Mouse (Mus musculus): ENCODE measurements around the gene Rbms3. TPM values are rescaled to one million over a fixed set of nuclear protein-coding genes. Genes with fewer than 3 reads are reported as not detected.

The Rbms3 gene
- polyA plus RNA-seq, 1 experiment = 5.3 TPM

DNA sequence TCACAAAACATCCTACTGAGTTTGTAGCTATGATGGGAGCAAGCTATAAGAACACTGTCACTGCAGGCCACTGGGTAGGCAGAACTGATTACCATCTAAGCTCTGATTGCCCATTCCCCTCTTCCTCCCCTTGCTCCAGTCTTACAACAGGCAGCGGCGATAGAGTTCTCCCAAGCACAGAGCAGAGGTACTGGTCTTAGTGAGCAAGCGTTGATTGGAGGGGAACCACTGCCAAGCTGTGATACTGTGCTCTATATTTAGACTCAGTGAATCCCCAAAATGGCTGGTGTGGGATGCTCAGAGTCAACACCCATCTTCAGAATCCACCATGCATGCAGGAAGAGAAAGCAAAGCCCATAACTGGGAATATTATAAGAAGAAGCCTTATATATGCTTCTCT is 662.4 kb downstream of the Rbms3 start:
- Histone ChIP-seq H3K4me3 (ENCODE audit: insufficient read depth, low read length) (no peak overlapping the region), H3K4me1 (ENCODE audit: control insufficient read depth, insufficient read depth, low read length) (no peaks in the 10 kb centered on the region), H3K27ac (ENCODE audit: insufficient read depth, low read length) (no peak overlapping the region)
- TF ChIP-seq POLR2A (IDR thresholded peaks at IDR 0.05; ENCODE audit: extremely low read depth, insufficient read depth, low read length) (no peak), CTCF (IDR thresholded peaks at IDR 0.05; ENCODE audit: extremely low read depth, insufficient read depth, low read length) (no peak)

DNA sequence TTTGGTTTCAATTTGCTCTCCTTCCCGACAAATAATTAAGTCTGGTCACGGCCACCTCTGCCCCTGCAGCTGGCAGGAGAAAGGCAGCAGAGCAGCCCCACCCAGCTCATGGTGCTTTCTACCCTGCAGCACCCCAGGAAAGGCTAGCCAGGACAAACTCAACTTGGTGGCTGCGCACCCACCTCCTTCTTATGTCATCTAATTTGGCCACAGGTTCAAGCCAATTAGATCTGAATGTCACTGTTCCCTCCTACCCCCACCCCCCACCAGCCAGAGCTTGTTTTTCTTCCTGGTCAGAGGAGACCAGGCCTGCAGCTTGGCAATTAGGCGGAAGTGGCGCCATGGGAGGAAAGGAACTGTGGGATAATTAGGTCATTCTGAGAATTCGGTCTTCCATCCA is 664.0 kb downstream of the Rbms3 start:
- Histone ChIP-seq H3K4me1 (ENCODE audit: control insufficient read depth, insufficient read depth, low read length) (no peaks in the 10 kb centered on the region), H3K27ac (ENCODE audit: insufficient read depth, low read length) (no peak overlapping the region), H3K4me3 (ENCODE audit: insufficient read depth, low read length) (no peak overlapping the region)
- TF ChIP-seq POLR2A (IDR thresholded peaks at IDR 0.05; ENCODE audit: extremely low read depth, insufficient read depth, low read length) = no peak
- no peak for TF ChIP-seq CTCF (IDR thresholded peaks at IDR 0.05; ENCODE audit: extremely low read depth, insufficient read depth, low read length)

DNA sequence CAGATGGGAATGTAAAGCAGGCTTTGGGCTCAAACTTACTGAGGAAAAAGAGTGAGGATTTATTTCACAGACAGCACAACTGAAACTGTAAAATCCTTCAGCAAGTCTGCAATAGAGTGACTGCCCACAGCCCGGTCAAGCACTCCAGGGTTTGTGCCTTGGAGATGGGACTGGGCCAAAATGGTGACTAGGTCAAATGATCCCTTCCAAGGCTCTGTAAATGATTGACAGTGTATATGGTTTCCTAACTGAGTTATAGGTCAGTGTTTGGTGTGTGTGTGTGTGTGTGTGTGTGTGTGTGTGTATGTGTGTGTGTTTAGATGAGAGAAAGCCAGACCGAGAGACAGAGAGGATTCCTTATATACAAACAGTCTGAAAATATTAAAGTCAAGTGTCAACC is 673.6 kb downstream of the Rbms3 start:
- no peak overlapping the region for H3K4me3 ChIP-seq (ENCODE audit: insufficient read depth, low read length)
- TF ChIP-seq POLR2A (IDR thresholded peaks at IDR 0.05; ENCODE audit: extremely low read depth, insufficient read depth, low read length) (no peak), CTCF (IDR thresholded peaks at IDR 0.05; ENCODE audit: extremely low read depth, insufficient read depth, low read length) (no peak)
- H3K4me1 ChIP-seq (ENCODE audit: control insufficient read depth, insufficient read depth, low read length) = no peaks in the 10 kb centered on the region
- no peak overlapping the region for H3K27ac ChIP-seq (ENCODE audit: insufficient read depth, low read length)

DNA sequence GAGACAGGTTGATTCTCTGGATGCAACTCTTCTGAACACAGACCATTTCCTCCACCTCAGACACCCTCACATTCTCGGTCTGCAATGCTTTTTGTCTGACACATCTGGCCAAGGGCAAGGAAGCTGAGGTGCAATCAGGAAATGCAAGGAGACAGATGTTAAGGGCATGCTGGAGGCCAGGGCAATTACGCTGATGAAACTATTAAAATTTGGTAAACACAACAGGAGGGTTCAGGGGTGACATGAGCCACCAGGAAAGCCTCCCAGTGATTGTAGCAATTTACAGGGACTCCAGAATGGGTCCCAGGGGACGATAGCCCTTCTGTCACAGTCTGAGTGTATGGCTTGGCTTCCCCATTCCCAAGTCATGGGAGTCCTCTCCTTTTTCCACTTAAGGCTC is 681.5 kb downstream of the Rbms3 start:
- no peak overlapping the region for H3K4me3 ChIP-seq (ENCODE audit: insufficient read depth, low read length)
- no peaks in the 10 kb centered on the region for H3K4me1 ChIP-seq (ENCODE audit: control insufficient read depth, insufficient read depth, low read length)
- no peak for TF ChIP-seq POLR2A (IDR thresholded peaks at IDR 0.05; ENCODE audit: extremely low read depth, insufficient read depth, low read length)
- no peak for TF ChIP-seq CTCF (IDR thresholded peaks at IDR 0.05; ENCODE audit: extremely low read depth, insufficient read depth, low read length)
- no peak overlapping the region for H3K27ac ChIP-seq (ENCODE audit: insufficient read depth, low read length)

DNA sequence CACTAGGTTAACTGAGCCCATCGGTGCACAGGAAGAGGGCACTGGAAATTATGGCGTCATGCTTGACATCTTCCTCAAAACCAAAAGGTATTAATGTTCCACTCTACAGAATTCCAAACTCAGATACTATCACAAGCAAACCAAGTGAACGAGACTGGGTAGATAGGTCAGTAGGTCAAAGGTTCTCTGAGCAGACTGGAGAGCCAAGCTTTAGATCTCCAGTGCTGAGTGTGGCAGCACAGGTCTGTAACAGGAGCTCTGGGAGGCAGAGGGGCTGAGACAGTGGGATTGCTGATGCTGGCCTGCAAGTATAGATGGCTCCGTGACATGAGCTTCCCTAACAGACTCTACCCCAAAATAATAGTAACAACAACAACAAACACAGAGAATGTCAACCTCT is 682.3 kb downstream of the Rbms3 start:
- H3K4me3 ChIP-seq (ENCODE audit: insufficient read depth, low read length) = no peak overlapping the region
- H3K27ac ChIP-seq (ENCODE audit: insufficient read depth, low read length) = no peak overlapping the region
- no peak for TF ChIP-seq POLR2A (IDR thresholded peaks at IDR 0.05; ENCODE audit: extremely low read depth, insufficient read depth, low read length)
- no peak for TF ChIP-seq CTCF (IDR thresholded peaks at IDR 0.05; ENCODE audit: extremely low read depth, insufficient read depth, low read length)
- no peaks in the 10 kb centered on the region for H3K4me1 ChIP-seq (ENCODE audit: control insufficient read depth, insufficient read depth, low read length)

DNA sequence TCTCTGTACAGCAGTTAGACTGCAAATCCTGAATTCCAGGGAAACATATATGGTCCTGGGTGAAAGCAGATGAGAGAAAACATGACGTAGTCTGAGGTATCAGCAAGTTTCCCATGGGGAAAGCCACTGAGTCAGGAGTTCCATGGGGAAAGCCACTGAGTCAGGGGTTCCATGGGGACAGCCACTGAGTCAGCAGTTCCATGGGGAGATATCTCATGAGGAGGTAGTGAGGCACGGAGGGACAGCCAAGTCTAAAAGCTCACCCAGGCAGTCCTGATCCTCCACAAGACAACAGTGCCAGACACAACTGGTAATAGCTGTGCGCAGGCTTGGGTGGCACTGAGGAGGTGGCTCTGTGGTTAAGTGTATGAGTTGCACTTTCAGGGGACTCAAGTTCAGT is 682.9 kb downstream of the Rbms3 start:
- TF ChIP-seq CTCF (IDR thresholded peaks at IDR 0.05; ENCODE audit: extremely low read depth, insufficient read depth, low read length) (no peak), POLR2A (IDR thresholded peaks at IDR 0.05; ENCODE audit: extremely low read depth, insufficient read depth, low read length) (no peak)
- no peak overlapping the region for H3K4me3 ChIP-seq (ENCODE audit: insufficient read depth, low read length)
- no peak overlapping the region for H3K27ac ChIP-seq (ENCODE audit: insufficient read depth, low read length)

DNA sequence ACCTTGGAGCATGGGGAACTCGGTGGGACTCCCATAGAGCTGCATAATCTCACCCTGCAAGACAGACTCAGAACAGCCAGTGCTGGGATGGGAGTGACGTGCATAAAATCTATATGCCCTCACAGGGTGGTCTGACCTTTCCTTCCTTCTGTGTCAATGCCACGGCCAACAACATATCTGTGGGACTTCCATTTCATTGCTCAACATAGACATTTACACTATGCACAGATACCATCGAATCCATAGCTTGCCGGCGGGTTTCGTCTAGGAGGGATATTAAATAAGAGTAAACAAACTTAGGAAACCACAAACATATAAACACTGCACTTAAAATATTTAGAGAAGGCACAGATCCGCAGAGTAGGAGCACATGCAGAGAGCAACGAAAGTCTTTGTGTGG is 684.0 kb downstream of the Rbms3 start:
- no peak overlapping the region for H3K4me3 ChIP-seq (ENCODE audit: insufficient read depth, low read length)
- H3K4me1 ChIP-seq (ENCODE audit: control insufficient read depth, insufficient read depth, low read length) = no peaks in the 10 kb centered on the region
- no peak for TF ChIP-seq CTCF (IDR thresholded peaks at IDR 0.05; ENCODE audit: extremely low read depth, insufficient read depth, low read length)
- no peak overlapping the region for H3K27ac ChIP-seq (ENCODE audit: insufficient read depth, low read length)

More for the DNA sequence above, 682.9 kb downstream of the Rbms3 start:
- no peaks in the 10 kb centered on the region for H3K4me1 ChIP-seq (ENCODE audit: control insufficient read depth, insufficient read depth, low read length)

DNA sequence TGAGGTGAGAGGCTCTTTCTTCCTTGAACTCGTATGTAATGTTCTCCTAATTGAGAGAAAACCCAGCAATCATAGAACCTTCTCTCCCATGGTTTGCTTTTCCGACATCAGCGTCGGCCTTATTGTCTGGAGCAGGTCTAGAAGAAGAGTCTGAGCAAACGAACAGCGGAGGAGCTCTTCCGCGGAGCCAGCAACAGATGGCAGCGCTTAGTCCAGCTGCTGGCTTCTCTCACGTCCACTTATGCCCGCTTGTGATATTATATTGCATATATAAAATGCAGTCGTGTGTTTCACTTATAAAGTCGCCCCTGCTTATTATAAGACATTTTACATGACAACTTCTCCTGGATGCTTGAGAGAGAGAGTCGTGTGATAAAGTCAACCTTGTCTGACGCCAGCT is 685.8 kb downstream of the Rbms3 start:
- TF ChIP-seq CTCF (IDR thresholded peaks at IDR 0.05; ENCODE audit: extremely low read depth, insufficient read depth, low read length) (no peak), POLR2A (IDR thresholded peaks at IDR 0.05; ENCODE audit: extremely low read depth, insufficient read depth, low read length) (no peak)
- Histone ChIP-seq H3K27ac (ENCODE audit: insufficient read depth, low read length) (no peak overlapping the region), H3K4me1 (ENCODE audit: control insufficient read depth, insufficient read depth, low read length) (no peaks in the 10 kb centered on the region), H3K4me3 (ENCODE audit: insufficient read depth, low read length) (no peak overlapping the region)

DNA sequence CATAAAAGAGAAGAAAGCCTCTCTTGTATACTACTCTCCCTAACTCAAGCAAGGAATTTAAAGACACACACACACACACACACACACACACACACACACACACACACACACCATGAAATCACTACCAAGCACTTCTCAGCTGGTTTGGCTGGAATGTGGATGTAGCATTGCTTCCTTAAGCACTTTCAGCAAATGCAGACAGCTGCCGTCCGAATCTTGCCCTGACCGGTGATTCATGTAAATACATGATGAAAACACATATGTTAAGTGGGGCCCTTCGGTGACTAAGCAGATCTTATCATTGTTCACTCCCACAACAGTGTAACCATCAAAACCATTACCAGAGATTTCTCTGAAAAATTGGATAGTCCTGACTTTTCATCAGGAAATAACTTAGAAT is 688.6 kb downstream of the Rbms3 start:
- no peaks in the 10 kb centered on the region for H3K4me1 ChIP-seq (ENCODE audit: control insufficient read depth, insufficient read depth, low read length)
- no peak overlapping the region for H3K4me3 ChIP-seq (ENCODE audit: insufficient read depth, low read length)
- H3K27ac ChIP-seq (ENCODE audit: insufficient read depth, low read length) = no peak overlapping the region
- no peak for TF ChIP-seq CTCF (IDR thresholded peaks at IDR 0.05; ENCODE audit: extremely low read depth, insufficient read depth, low read length)
- no peak for TF ChIP-seq POLR2A (IDR thresholded peaks at IDR 0.05; ENCODE audit: extremely low read depth, insufficient read depth, low read length)

DNA sequence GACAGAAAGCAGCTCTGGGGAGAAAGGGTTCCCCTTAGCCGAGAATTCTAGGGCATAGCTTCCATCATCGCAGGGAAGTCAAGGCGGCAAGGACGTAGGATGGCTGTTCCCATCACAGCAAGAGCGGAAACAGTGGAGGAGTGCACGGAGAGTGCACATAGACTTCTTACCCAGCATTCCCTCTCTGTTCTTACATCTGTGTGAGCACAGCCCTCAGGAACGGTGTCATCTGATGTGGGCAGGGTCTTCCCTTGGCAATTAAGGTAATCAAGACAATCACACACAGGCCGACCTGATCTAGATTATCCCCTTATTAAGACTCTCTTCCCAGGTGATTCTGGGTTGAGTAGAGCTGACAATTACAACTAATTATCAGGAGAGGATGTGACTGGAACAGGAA is 689.0 kb downstream of the Rbms3 start:
- H3K27ac ChIP-seq (ENCODE audit: insufficient read depth, low read length) = no peak overlapping the region
- TF ChIP-seq POLR2A (IDR thresholded peaks at IDR 0.05; ENCODE audit: extremely low read depth, insufficient read depth, low read length) = no peak
- no peak for TF ChIP-seq CTCF (IDR thresholded peaks at IDR 0.05; ENCODE audit: extremely low read depth, insufficient read depth, low read length)
- no peaks in the 10 kb centered on the region for H3K4me1 ChIP-seq (ENCODE audit: control insufficient read depth, insufficient read depth, low read length)
- H3K4me3 ChIP-seq (ENCODE audit: insufficient read depth, low read length) = no peak overlapping the region

DNA sequence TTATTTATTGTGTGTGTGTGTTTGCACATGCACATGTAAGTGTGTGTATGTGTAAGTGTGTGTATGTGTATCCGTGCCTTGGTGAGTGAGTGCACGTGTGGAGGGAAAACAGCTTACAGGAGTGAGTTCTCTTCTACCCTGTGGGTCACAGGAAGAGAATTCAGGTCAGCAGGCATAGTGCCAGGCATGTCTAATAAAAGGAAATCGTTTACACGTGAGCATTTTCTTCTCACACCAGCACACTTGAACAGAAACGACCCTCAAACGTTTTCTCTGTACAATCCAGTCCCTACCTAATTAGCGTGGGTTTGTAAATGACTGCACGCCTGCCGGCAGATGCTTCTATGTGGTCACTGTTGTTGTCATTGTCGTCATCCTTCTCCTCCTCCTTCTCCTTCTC is 701.4 kb downstream of the Rbms3 start:
- no peak overlapping the region for H3K4me3 ChIP-seq (ENCODE audit: insufficient read depth, low read length)
- no peaks in the 10 kb centered on the region for H3K4me1 ChIP-seq (ENCODE audit: control insufficient read depth, insufficient read depth, low read length)
- H3K27ac ChIP-seq (ENCODE audit: insufficient read depth, low read length) = no peak overlapping the region
- TF ChIP-seq POLR2A (IDR thresholded peaks at IDR 0.05; ENCODE audit: extremely low read depth, insufficient read depth, low read length) = no peak
- no peak for TF ChIP-seq CTCF (IDR thresholded peaks at IDR 0.05; ENCODE audit: extremely low read depth, insufficient read depth, low read length)

Measured in cortical plate, adult 2 months (tissue).